Mouse (Mus musculus) mouse embryonic stem cell (cell line): Measurements from ENCODE around the gene Ift22.
"Not testable (repeated sequence)": the region's sequence is repeated elsewhere in the genome, so short reads cannot be mapped to it uniquely, and the experiment has no call there.

Source experiments
- in situ Hi-C, 2 experiments: fragments of 300-500 bp; cut with MboI; formaldehyde crosslinking; loops; 1 replicate in 1 of 2; 3 replicates in 1 of 2; pipeline ENCODE4 v1.14.3; 2019 to 2020; ENCODE audit warnings: low sequenced_read_pairs in 2 of 2, low pct_unique_long_range_greater_than_20kb in 1 of 2, mixed read lengths in 1 of 2; ENCODE audit not compliant: unreplicated experiment in 1 of 2

Gene Ift22

DNA sequence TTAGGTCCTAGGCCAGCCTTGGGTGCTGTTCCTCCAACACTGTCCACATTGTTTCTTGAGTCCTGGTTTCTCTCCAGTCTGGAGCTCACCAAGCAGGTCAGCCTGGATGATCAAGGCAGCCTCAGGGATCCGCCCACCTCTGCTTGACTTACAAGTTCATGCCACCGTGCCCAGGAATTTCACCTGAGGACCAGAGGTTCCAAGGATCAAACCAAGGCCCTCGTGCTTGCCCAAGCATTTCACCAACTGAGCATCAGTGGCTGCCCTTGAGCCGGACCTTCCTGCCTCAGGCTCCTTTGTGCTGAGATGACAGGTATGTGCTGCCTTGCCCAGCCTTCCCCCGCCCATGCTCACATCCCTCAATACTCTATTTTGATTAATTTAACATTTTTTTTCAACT, 29.7 kb downstream of the Ift22 start:
- in situ Hi-C loops, result no loop called here

DNA sequence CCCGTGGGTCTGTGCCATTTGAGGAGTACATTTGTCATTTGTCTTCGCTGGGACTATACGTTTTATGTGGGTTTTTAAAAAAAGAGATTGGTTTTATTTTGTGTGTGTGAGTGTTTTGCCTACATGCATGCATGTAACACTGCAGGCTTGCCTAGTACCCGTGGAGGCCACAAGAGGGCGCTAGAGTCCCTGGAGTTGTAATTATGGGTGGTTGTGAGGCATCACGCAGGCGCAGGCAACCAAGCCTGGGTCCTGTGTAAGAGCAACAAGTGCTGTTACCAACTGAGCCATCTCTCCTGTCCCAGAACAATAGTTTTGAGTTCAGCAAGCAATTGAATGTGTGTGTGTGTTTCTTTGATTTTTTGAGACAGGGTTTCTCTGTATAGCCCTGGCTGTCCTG, 31.3 kb downstream of the Ift22 start:
- in situ Hi-C loops, result no loop called here

DNA sequence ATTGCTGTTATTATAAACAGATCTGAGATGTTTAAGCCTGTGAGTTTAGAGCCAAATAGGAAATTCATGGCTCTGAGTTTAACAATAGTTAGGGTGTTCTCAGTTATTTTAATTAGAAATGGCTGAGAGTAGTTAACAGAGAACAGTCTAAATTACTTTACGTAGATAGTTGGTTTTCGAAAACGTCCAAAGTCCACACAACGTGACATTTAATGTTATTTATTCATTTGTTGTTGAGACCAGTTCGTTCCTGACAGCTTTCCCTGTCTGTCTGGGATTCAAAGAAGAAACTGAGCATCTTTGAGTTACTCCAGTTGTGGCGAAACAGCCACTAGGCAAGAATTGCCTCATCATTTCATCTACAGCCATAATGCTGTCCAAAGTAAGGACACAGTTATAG, 32.1 kb downstream of the Ift22 start:
- in situ Hi-C loops, result not testable (repeated sequence)

DNA sequence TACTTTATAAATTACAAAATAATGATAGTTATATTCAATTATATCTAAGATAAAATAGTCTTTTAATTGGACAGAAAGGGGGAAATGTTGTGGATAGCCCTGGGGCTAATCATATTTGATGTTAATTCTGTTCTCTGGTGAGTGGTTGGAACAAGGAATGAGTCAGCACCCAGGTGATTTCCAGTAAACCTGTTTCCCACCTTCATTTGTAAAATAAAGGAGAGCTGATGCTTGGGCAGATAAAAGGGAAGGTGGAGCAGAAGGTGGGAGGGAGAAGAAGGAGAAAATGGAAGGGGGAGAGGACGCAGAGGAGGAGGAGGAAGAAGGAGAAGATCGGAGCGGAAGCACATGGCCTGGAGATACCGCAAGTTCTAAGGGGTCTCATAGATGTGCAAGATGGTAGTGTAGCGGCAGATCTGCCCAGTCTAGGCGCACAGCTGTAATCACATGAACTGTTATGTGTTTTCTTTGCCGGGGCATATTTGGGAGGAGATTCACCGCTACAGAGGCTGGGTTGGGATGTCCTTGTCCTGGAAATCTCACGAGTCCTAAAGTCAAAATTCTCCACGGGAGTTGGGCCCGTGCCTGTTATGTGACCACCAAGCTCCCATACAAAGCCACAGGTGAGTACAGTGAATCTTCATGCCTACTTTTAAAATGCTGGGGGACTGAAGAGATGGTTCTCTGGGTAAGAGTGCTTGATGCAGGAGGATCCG, 33.1 kb downstream of the Ift22 start:
- in situ Hi-C loops, result no loop called here

DNA sequence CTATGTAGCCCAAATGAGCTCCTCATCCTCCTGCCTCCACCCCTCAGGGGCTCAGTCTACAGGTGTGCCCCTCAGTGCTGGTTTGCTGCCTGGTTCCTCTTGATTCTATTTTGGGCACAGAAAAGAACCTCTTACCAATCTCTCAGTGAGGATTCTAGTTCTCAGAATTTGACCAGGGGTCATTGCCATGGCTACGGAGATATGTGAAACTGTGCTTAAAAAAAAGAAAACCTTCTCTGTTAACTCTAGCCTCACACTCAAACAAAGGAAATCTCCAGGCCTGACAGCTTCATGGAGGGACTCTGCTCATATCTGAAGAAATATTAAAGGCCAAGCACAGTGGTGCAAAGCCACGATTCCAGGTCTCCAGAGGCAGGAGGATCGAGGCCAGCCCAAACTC, 34.8 kb downstream of the Ift22 start:
- in situ Hi-C loops, result no loop called here

DNA sequence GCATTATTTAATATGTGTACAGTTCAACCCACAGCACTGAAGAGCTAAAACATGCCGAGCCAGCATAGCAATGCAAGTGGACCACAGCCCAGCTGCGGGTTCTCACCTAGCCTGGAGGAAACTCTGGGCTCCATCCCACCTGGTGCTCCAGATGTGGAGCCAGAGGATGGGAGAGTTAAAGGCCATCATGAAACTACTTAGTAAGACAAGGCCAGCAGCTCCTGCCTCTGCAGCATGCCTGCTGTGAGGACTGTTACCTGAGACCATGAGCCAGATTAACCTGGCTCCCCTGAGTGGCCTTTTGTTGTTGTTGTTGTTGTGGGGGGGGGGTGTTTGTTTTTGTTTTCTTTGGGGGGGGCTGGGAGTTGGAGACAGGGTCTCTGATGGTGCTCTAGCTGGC, 35.4 kb downstream of the Ift22 start:
- in situ Hi-C loops, result no loop called here

DNA sequence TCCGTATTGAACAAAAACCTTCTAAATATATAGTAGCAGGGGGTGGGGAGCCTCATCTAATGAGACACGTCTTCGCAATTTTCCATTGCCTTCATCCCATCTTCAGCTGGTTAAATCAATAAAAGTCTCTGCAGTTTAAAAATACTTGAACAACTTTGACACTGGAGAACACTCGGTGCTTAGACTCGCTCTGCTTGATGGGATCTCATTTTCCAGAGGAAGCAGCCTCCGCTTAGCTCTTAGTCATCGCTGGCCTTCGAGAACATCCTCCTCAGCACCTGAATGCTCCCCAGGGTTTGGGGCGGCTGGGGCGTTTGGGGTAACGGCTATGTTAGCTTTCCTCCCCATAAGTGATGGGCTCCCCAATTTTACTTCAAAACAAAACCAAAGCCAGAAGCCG, 37.1 kb downstream of the Ift22 start:
- in situ Hi-C loops, result no loop called here

DNA sequence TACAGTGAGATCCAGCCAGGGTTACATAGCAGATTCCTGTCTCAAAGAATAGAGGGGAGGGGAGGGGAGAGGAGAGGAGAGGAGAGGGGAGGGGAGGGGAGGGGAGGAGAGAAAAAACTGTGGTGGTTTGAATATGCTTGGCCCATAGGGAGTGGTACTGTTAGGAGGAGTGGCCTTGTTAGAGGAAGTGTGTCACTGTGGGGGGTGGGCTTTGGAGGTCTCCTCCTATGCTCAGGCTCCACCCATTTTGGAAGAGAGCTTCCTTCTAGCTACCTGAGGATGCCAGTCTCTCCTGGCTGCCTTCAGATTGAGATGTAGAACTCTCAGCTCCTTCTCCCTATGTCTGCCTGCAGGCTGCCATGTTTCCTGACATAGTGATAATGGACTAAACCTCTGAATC, 39.9 kb downstream of the Ift22 start:
- in situ Hi-C loops, result no loop called here

DNA sequence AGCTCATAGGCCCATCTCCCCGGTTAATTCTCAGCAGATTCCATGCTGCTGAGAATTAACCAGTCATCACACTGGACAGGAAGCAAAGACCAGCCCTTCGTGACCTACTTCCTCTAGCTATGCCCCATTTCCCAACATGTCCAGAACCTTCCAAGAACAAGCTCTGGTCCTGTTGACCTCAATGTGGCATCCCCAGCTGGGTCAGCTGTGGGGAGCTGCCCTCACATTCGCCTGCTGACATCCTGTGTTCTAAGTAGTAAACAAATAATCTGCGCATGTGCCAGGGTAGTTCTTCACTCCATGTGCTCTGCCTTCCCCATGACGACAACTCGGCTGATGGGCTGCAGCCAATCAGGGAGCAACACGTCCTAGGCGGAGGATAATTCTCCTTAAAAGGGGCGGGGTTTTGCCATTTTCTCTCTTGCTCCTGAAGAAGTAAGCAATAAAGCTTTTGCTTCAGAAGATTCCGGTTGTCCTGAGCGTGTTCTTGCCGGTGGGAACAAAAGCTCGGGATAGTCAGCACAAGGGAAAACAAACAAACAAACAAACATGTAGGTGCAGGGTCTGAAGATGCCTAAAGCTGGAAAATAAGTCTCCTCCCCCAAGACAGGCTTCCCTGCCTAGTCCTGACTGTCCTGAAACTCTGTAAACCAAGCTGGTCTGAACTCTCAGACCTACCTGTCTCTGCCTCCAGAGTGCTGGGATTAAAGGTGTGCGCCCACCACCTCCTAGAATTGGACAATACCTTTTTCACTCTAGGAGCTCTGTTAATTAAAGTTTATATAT, 41.8 kb downstream of the Ift22 start:
- in situ Hi-C loops, result not testable (repeated sequence)

DNA sequence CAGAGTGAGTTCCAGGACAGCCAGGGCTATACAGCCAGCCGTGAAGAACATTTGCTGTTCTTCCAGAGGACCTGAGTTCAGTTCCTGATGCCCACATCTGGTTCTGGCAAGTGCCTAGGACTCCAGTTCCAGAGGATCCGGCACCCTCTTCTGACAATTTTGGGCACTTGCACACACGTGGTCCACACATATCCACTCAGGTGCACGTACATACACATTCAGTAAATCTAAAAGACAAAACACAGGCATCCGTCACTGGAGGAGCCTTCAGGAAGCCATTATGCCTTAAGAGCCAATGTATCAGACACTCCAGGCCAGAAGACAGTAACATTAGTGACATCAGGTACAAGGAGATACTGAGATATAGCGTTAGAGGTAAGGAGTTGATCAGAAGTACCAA, 42.6 kb downstream of the Ift22 start:
- in situ Hi-C loops, result no loop called here

DNA sequence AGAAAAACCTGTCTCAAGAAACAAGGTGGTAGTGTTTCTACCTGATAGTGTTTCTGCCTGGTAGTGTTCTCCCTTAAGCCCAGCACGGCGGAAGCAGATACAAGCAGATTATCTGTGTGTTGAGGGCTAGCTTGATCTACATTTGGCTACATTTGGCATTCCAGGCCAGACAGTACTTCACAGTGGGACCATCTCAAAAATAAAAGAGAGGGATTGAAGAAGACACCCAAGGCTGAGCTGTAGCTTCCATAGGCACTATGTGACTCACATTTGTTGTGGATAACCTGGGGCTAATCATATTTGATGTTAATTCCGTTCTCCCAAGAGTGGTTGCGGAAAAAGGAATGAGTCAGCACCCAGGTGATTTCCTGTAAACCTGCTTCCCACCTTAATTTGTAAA, 44.2 kb downstream of the Ift22 start:
- in situ Hi-C loops, result no loop called here

DNA sequence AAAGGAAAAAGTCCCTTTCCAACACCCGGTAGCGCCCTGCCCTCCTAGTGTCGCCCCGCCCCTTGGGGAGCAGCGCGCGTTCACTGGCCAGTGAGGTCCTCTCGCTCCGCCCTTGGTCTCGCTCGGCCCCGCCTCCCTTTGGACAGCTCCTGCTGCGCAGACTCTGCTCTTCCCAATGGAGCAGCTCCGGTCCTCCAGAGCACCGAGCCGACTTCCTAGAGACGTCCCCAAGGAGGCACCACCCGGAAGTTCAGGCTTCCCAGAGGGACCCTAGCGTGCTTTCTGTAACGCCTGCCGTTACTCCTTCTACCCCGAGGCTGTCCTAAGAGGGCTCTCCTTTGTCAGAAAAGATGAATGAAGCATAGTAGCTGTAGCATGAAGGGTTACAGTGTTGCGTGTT, 45.1 kb downstream of the Ift22 start, which contains the start of gene Fis1:
Gene Fis1 (plus strand): TSS at position 261 of the 400 bp plus-strand sequence.
- in situ Hi-C loops, result no loop called here

DNA sequence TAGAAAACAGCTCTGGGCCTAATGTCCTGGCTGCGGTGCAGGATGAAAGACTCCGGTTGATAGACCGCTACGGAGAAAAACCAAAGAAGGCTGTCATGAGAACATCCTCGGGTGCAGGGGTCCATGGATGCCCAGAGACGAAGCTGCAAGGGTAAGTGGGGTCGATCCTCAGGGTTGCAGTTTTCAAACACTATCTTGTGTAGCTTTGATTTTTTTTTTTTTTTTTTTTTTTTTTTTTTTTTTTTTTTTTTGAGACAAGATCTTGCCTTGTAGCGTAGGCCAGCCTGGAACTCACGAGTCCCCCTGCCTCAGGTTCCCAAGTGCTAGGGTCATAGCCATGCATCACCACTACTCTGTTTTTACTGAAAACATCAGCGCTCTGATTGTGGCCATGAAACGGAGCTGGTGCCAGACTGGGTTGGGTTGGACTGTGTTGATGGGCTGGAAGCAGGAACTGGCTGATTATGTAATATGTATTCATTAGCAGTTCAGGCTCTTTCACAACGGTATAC, 45.5 kb downstream of the Ift22 start:
- in situ Hi-C loops, result no loop called here

DNA sequence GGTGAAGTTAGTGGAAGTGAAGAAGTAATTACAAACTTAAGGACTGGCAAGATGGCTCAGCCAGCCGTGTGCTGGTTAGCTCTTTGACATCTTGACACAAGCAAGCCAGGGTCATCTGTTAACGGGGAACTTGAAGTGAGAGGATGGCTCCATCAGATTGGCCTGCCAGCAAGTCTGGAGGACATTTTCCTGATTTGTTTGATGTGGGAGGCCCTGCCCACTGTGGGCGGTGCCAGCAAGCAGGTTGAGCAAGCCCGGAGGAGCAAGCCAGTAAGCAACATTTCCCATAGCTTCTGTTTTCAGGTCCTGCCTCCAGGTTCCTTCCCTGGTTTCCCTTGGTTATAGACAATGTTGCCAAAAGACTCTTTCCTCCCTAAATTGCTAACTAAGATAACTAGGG, 47.7 kb downstream of the Ift22 start:
- in situ Hi-C loops, result no loop called here

DNA sequence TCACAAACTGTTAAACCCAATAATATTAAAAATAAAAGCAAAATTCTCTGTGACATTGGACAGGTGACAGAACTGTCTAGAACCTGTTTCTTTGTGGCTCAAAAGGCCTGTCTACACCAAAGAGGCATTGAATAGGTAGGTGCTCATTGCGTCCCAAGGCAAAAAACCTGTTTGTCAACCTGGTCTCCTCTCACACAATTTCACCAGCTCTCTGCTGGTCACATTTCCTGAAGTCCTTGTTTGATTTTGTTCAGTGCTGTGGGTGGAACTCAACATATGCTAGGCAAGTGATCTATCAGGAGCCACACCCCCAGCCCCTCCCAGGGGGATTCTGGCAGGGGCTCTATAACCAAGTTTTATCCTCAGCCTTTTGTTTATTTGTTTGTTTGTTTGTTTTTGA, 49.3 kb downstream of the Ift22 start:
- in situ Hi-C loops, result no loop called here

DNA sequence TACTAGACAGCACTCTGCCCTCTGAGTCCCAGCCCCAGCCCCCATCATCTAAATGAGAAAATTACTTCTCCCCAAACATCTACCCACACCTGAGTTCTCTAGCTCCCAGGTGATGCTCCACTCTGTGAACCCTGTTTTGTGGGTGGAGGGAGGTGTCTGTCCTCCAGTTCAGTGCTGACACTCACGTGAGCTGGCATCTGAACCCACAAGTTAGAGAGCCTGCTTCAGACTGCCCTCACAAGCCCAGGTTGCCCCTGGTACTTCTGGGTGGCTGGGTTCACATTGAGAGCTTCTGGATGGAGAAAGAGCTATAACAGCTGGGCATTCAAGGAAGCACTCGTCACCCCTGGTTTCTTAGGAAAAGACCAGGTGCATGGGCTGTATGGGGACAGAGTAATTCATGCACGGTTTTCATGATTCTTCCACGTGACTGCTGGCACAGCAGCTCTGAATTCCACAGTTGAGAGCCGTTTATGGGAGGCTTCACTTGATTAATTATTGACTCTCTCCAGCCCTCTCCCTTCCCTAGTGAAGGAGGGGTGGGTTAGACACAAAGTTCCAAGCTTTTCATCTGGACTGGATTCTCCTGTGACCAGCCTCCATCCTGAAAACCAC, 51.1 kb downstream of the Ift22 start:
- in situ Hi-C loops, result no loop called here

DNA sequence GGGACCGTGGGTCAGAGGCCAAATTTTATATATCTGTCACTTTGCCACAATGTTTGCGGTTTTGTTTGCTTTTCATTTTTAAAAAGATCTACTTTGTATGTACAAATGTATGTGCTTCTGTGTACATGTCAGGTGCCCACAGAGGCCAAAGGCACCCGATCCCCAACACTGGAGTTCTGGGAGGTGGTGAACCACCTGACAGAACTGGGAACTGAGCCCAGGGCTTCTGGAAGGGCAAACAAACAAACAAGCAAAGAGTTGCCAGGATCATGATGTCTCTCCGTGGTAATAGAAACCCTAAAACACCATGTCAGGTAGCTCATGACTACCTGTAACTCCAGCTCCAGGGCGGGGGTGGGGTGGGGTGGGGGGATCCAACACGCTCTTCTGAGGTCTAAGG, 52.1 kb downstream of the Ift22 start:
- in situ Hi-C loops, result no loop called here

DNA sequence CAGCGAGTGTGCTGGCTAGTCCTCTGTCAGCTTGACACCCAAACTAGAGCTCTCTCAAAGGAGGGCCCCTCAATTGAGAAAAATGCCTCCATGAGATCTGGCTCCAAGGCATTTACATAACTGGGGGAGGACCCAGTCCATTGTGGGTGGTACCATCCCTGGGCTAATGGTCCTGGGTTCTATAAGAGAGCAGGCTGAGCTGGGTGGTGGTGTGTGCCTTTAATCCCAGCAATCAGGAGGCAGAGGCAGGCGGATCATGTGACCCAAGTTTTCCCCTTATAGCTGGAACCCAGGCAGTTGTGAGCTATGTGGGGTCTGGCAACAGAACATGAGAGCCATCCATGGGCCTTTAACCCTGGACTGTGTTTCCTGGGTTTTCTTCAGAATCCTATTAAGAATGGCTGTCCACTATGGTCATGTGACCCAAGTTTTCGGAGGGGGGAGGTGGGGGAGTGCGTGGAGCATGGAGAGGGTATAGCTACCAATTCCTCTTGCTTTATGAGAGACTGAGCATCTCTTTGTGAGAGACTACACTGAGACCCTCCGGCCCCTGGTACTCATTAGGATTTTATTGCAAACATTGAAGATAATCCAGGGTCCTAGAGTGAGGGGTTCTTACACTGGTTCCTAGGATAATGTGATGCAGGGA, 53.5 kb downstream of the Ift22 start:
- in situ Hi-C loops, result no loop called here

DNA sequence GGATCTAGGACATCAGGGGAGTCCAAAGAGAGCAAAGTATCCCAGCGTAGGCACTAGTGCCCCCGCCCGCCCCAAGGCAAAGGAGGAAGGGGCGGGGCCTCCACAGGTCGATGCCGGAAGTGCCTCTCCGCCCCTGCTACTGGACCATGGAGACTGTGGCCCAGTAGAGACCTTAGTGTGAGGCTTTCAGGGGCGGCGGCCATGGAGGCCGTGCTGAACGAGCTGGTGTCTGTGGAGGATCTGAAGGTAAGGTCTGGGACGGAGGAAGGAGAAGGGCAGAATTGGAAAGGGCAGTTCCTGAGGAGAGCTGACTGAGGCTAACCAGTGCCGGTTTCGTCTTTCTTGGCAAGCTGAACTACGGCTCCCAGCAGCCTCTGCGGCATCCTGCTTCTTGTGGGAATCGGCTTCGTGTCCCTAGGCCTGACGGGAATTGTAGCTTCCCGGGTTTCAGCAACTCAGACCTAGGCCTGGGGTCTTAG, 54.1 kb downstream of the Ift22 start:
- in situ Hi-C loops, result no loop called here
